Mouse (Mus musculus) spleen, adult 2 months (tissue): ENCODE results near the gene Gse1. TPM values are rescaled to one million over a fixed set of nuclear protein-coding genes. Genes with fewer than 3 reads are reported as not detected.
"Not testable (repeated sequence)": the region's sequence is repeated elsewhere in the genome, so short reads cannot be mapped to it uniquely, and the experiment has no call there.

ENCODE experiments used
- DNase-seq, 2 experiments: peaks; one replicate each; pipeline versions ENCODE4 v3.0.0 to v3.0.0-alpha.2; 2012 to 2021; ENCODE audit warnings: low spot score in 2 of 2, low read depth in 1 of 2
- H3K27ac ChIP-seq: fragments of 200-500 bp; 2 replicates; pipeline ENCODE4 v1.5.1; 2012; ENCODE audit warnings: low read length, inconsistent platforms; ENCODE audit not compliant: insufficient read depth
- H3K27me3 ChIP-seq: fragments of 200-500 bp; 2 replicates; pipeline ENCODE4 v1.6.1; 2012; ENCODE audit warnings: mild to moderate bottlenecking, moderate library complexity, low read length, inconsistent platforms; ENCODE audit not compliant: control insufficient read depth, insufficient read depth
- H3K36me3 ChIP-seq: fragments of 200-500 bp; 2 replicates; pipeline ENCODE4 v1.6.1; 2012; ENCODE audit warnings: mild to moderate bottlenecking, low read length, inconsistent platforms; ENCODE audit not compliant: control insufficient read depth, insufficient read depth
- H3K4me1 ChIP-seq: fragments of 200-500 bp; 2 replicates; pipeline ENCODE4 v1.6.1; 2011; ENCODE audit warnings: inconsistent platforms; ENCODE audit not compliant: control insufficient read depth, insufficient read depth, insufficient read length
- H3K4me3 ChIP-seq: fragments of 200-500 bp; 2 replicates; pipeline ENCODE4 v1.5.1; 2011; ENCODE audit warnings: mild to moderate bottlenecking, inconsistent platforms; ENCODE audit not compliant: insufficient read depth, insufficient read length; ENCODE audit errors: extremely low read depth
- CTCF ChIP-seq: fragments of 200-500 bp; IDR thresholded peaks from 2 replicates; pipeline ENCODE4 v1.5.1; 2011; ENCODE audit warnings: mild to moderate bottlenecking, inconsistent platforms; ENCODE audit not compliant: insufficient read depth, insufficient read length, insufficient replicate concordance; ENCODE audit errors: extremely low read depth
- POLR2A ChIP-seq: fragments of 200-500 bp; IDR thresholded peaks from 2 replicates; pipeline ENCODE4 v1.6.1; 2011; ENCODE audit warnings: low read depth, low read length, inconsistent platforms
- WGBS: fragments of 180-500 bp; shearing (Covaris S2); methylation state at CpG from one replicate; pipeline ENCODE4 v1.1.7; 2018; 5-methylcytosine and 5-hydroxymethylcytosine counted together
- polyA plus RNA-seq: library from polyadenylated mRNA; depleted of rRNA; stranded (reverse); fragments of >200 nt; gene quantifications from 2 replicates; pipeline ENCODE4 v1.2.3, GENCODE M21; 2012

The Gse1 gene
- polyA plus RNA-seq, 1 experiment, result 39.2 TPM

- no peaks in the 10 kb centered on the region for H3K36me3 ChIP-seq
- WGBS, result 26% methylated on average over 7 of the region's 7 CpGs
These were observed 136.0 kb downstream of the Gse1 start for GRCm38 (mm10) chr8:120364093-120364725.

DNA sequence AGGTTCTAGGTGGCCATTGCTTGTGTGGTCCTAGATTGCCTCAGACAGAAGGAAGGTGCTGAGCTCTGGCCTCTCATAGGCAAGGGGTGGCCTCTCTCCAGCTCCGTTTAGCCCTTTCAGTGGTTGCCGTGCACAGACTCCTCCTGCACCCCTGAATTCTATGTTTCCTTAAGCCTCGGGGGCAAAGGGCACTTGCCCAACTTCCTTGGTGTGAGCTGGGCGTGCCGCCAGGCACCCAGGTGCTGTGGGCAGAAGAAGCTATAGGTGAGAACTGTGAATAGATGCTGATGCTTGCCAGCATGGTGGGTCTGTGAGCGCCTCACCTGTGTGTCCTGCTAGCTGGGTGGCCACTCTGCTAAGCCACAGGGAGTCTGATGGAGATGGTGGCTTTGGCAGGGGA, 138.6 kb downstream of the Gse1 start:
- TF ChIP-seq POLR2A (no peak), CTCF (no peak)
- Histone ChIP-seq H3K36me3 (no peaks in the 10 kb centered on the region), H3K4me3 (no peak overlapping the region), H3K4me1 (peaks cover 10% of the 10 kb centered on the region), H3K27ac (no peak overlapping the region), H3K27me3 (no peaks in the 10 kb centered on the region)
- DNase-seq, result no peak
- 78% methylated on average over 6 of the region's 6 CpGs for WGBS

More at GRCm38 (mm10) chr8:120364093-120364725, 136.0 kb downstream of the Gse1 start:
- no peak for TF ChIP-seq POLR2A
- TF ChIP-seq CTCF, result peak; percentile 48; the same call in 1 of the 2 replicates
- DNase-seq, result peak in 1 of 2 experiments; percentile 26
- Histone ChIP-seq H3K4me1 (peaks cover 8% of the 10 kb centered on the region), H3K4me3 (no peak overlapping the region), H3K27me3 (no peaks in the 10 kb centered on the region), H3K27ac (peak overlapping the region; percentile 37)

GRCm38 (mm10) chr8:120368191-120368590, 139.9 kb downstream of the Gse1 start:
- not testable (repeated sequence) for H3K4me3 ChIP-seq, H3K27me3 ChIP-seq, H3K36me3 ChIP-seq, H3K4me1 ChIP-seq, H3K27ac ChIP-seq, DNase-seq
- 73% methylated on average over 1 of the region's 1 CpGs for WGBS

DNA sequence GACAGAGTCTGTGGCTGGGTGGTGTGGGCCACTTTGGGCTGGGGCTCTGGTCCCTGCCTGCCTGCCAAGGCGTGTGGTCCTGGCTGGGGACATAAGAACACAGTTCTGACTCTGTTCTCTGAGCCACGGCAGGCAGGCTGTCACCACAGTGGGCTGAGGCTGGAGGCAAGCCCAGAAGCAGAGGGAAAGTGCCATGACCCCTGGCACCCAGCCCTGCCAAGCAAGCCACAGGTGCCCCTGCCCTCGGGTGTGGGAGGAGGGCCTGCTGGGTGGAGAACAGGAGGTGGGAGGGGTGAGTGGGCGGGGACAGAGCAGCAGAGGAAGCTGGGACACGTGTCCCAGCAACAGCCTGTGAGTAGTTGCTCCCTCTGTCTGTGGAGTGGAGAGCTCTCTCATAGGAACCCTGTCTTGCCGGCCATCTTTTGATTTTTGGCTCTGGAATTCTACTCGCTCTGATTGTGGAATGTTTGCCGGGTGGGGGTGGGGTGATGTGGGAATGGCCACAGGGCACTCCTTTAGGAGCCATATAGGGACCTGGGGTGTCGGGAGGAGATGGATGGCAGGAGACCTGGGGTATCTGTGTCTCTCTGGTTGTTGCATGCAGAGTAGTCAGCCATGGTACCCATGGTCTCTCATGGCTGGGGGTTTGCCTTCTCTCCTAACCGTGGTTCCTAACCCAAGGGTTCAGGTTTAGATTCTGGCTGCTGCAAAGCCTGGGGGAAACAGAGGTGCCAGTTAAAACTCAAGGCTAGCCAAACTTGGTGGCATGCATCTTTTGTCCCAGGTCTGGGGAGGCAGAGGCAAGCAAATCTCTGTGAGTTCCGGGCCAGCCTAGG, 140.8 kb downstream of the Gse1 start:
- TF ChIP-seq POLR2A, result no peak
- TF ChIP-seq CTCF, result peak; percentile 21; the same call in 1 of the 2 replicates
- H3K36me3 ChIP-seq, result no peaks in the 10 kb centered on the region
- H3K27me3 ChIP-seq, result no peaks in the 10 kb centered on the region
- peak overlapping the region; percentile 48; the same call in 1 of the 2 replicates for H3K27ac ChIP-seq
- DNase-seq, result peak; percentile 61 to 79
- 14% methylated on average over 11 of the region's 11 CpGs for WGBS
- H3K4me1 ChIP-seq, result peaks cover 10% of the 10 kb centered on the region
- H3K4me3 ChIP-seq, result no peak overlapping the region; the same call in 1 of the 2 replicates

DNA sequence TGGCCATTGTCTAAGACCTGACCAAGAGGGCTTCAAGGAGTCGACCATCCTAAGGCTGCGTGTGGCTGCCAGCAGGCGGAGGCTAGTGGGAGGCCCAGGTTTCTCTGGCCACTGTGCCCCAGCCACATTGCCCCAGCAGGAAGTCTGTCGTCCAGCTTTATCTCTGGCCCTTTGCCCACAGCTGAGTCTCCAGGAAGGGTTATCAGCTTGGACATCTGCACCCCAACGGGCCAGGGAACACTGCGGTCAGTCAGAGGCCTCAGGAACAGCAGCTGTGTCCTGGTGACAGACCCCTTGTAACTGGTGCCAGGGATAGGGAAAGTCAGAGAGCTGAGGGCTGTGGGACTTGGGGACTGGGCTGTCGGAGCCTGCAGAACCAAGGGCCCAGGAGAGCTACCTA, 141.7 kb downstream of the Gse1 start:
- peaks cover 7% of the 10 kb centered on the region for H3K4me1 ChIP-seq
- no peak overlapping the region for H3K4me3 ChIP-seq
- WGBS, result 42% methylated on average over 7 of the region's 7 CpGs
- no peak for DNase-seq
- no peaks in the 10 kb centered on the region for H3K36me3 ChIP-seq
- peak overlapping the region; percentile 48 for H3K27ac ChIP-seq
- H3K27me3 ChIP-seq, result no peaks in the 10 kb centered on the region
- TF ChIP-seq CTCF (no peak), POLR2A (no peak)

DNA sequence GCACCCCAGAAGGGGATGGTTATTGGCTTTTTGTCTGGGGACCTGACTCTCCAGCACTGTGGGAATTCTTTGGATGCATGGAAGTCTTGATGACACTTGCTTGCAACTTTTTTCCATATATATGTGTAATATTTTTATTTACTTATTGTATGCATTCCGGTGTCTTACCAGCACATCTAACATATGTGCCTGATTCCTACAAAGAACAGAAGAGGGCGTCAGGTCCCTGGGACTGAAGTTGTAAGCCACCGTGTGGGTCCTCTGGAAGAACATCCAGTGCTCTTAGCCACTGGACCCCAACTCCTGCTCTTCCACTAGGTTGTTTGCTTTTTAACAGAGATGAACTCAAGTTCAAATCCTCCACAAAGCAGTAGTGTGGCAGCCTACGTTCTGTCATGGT, 142.2 kb downstream of the Gse1 start:
- TF ChIP-seq CTCF (no peak), POLR2A (no peak)
- Histone ChIP-seq H3K27me3 (no peaks in the 10 kb centered on the region), H3K27ac (peak overlapping the region; percentile 48; the same call in 1 of the 2 replicates), H3K4me1 (peaks cover 7% of the 10 kb centered on the region), H3K36me3 (no peaks in the 10 kb centered on the region), H3K4me3 (no peak overlapping the region)
- DNase-seq, result no peak
- 54% methylated on average over 4 of the region's 4 CpGs for WGBS

GRCm38 (mm10) chr8:120371146-120371545, 142.9 kb downstream of the Gse1 start:
- TF ChIP-seq POLR2A (no peak), CTCF (no peak)
- H3K4me1 ChIP-seq, result peaks cover 7% of the 10 kb centered on the region
- DNase-seq, result no peak
- no peak overlapping the region for H3K4me3 ChIP-seq
- 68% methylated on average over 5 of the region's 5 CpGs for WGBS
- no peaks in the 10 kb centered on the region for H3K36me3 ChIP-seq
- H3K27me3 ChIP-seq, result no peaks in the 10 kb centered on the region
- peak overlapping the region; percentile 43; the same call in 1 of the 2 replicates for H3K27ac ChIP-seq
